In the genomic region with DNA sequence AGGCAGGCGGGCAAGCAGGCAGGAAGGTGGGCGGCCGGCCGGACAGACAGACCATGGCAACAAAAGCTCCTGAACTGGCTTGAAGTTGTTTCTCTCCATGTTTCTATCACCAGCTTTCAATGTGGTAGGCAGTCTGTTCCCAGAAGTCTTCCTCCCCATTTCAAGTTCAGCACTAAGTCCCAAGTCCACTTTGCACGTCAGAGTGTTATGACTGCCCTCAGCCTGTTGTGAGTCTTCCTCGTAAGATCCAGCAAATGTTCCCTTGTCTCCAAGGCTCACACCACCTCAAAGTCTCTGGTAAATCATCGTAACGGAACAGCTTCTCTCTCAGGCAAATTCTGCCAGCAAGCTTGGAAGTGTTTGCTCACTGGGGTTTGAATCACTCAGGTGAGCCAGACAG, we compare ENCODE assay signal across 30 mouse cellular contexts. TPM values are rescaled to one million over a fixed set of nuclear protein-coding genes. Genes with fewer than 3 reads are reported as not detected.
DNase-seq lines count a peak whose midpoint lies in the region; ATAC-seq and TF ChIP-seq lines count a peak whose summit lies in the region.
"Had no signal": no experiment of that assay in that cellular context is flagged by ENCODE, and none has a peak within 500 bp of the region (broad histone marks: within the 10 kb centered on the region; RNA-seq: fewer than 3 reads in every experiment).

No protein-coding gene starts in this region.

- H3K4me1 ChIP-seq in hindbrain, embryonic 10.5 days (replicated peaks): peaks cover 26% of the 10 kb centered on the region
- H3K4me1 ChIP-seq in hindbrain, embryonic 12.5 days: peaks cover 25% of the 10 kb centered on the region
- peaks cover 21% of the 10 kb centered on the region for H3K4me1 ChIP-seq in liver, adult 2 months (ENCODE audit: control insufficient read depth, insufficient read depth, low read length)
- H3K4me1 ChIP-seq in liver, embryonic 11.5 days (replicated peaks; ENCODE audit: control insufficient read depth, insufficient read depth, low read length): peaks cover 5% of the 10 kb centered on the region; the same call in 1 of the 2 replicates
- peaks cover 68% of the 10 kb centered on the region for H3K4me1 ChIP-seq in E14TG2a.4 (replicated peaks; ENCODE audit: low read depth, low read length)
- peaks cover 18% of the 10 kb centered on the region for H3K4me1 ChIP-seq in intestine, embryonic 15.5 days (replicated peaks)

- peak overlapping the region; percentile 12; the same call in 1 of the 2 replicates for H3K27ac ChIP-seq in hindbrain, embryonic 10.5 days
- no peak overlapping the region for H3K27ac ChIP-seq in hindbrain, embryonic 12.5 days
- H3K27ac ChIP-seq in liver, adult 2 months (replicated peaks; ENCODE audit: insufficient read depth, low read depth, low read length): peak overlapping the region; percentile 33
- H3K27ac ChIP-seq in liver, embryonic 11.5 days (ENCODE audit: low read depth, low read length): no peak overlapping the region
- H3K27ac ChIP-seq in intestine, embryonic 15.5 days: 0 out of 2 replicates have a peak overlapping the region, but pooled peaks have one; percentile 30
- H3K27ac ChIP-seq: embryonic facial prominence, embryonic 15.5 days; hindbrain, postnatal 0 days; limb, embryonic 15.5 days; liver, embryonic 15.5 days; macrophage; midbrain, embryonic 15.5 days; neural tube, embryonic 15.5 days had no signal

- H3K79me2 ChIP-seq in liver, adult 2 months (ENCODE audit: control insufficient read depth, insufficient read depth, low read length): peaks cover 5% of the 10 kb centered on the region; the same call in 1 of the 2 replicates

- H3K9me3 ChIP-seq in hindbrain, embryonic 10.5 days: no peaks in the 10 kb centered on the region
- no peaks in the 10 kb centered on the region for H3K9me3 ChIP-seq in hindbrain, embryonic 12.5 days (replicated peaks)
- H3K9me3 ChIP-seq in liver, embryonic 11.5 days (ENCODE audit: control insufficient read depth, low read length): no peaks in the 10 kb centered on the region
- H3K9me3 ChIP-seq in E14TG2a.4 (ENCODE audit: low read length): no peaks in the 10 kb centered on the region
- H3K9me3 ChIP-seq in intestine, embryonic 15.5 days: no peaks in the 10 kb centered on the region
- H3K9me3 ChIP-seq: embryonic facial prominence, embryonic 15.5 days; limb, embryonic 15.5 days; liver, embryonic 15.5 days; midbrain, embryonic 15.5 days; neural tube, embryonic 15.5 days had no signal

- H3K36me3 ChIP-seq in hindbrain, embryonic 10.5 days: peaks cover 11% of the 10 kb centered on the region; the same call in 1 of the 2 replicates
- 0 out of 2 replicates have a peak, but pooled peaks cover 9% of the 10 kb centered on the region for H3K36me3 ChIP-seq in hindbrain, embryonic 12.5 days
- no peaks in the 10 kb centered on the region for H3K36me3 ChIP-seq in liver, adult 2 months (ENCODE audit: control insufficient read depth, insufficient read depth, low read length)
- no peaks in the 10 kb centered on the region for H3K36me3 ChIP-seq in liver, embryonic 11.5 days (ENCODE audit: control insufficient read depth, insufficient read depth, low read length)
- H3K36me3 ChIP-seq in E14TG2a.4 (ENCODE audit: insufficient read depth, low read length): peaks cover 16% of the 10 kb centered on the region
- peaks cover 11% of the 10 kb centered on the region; the same call in 1 of the 2 replicates for H3K36me3 ChIP-seq in intestine, embryonic 15.5 days
- H3K36me3 ChIP-seq: liver, embryonic 15.5 days; midbrain, embryonic 15.5 days had no signal

- H3K4me3 ChIP-seq in hindbrain, embryonic 10.5 days: no peak overlapping the region
- H3K4me3 ChIP-seq in hindbrain, embryonic 12.5 days: no peak overlapping the region
- H3K4me3 ChIP-seq in liver, adult 2 months (ENCODE audit: insufficient read depth, low read depth, low read length): no peak overlapping the region
- no peak overlapping the region for H3K4me3 ChIP-seq in liver, embryonic 11.5 days (ENCODE audit: low read depth, low read length)
- peak overlapping the region; percentile 57 for H3K4me3 ChIP-seq in E14TG2a.4 (replicated peaks; ENCODE audit: low read length)
- H3K4me3 ChIP-seq in intestine, embryonic 15.5 days (replicated peaks): no peak overlapping the region
- H3K4me3 ChIP-seq: embryonic facial prominence, embryonic 15.5 days; limb, embryonic 15.5 days; liver, embryonic 15.5 days; midbrain, embryonic 15.5 days; neural tube, embryonic 15.5 days had no signal

- TF ChIP-seq CTCF in liver, adult 2 months (IDR thresholded peaks at IDR 0.05; ENCODE audit: low read depth, low read length): no peak
- no peak for TF ChIP-seq CTCF in E14TG2a.4 (conservative IDR thresholded peaks at IDR 0.05; ENCODE audit: low read length)

- TF ChIP-seq POLR2A in liver, adult 2 months (IDR thresholded peaks at IDR 0.05; ENCODE audit: extremely low read depth, insufficient read depth, low read length): no peak

- no peak for DNase-seq in hindbrain, embryonic 10.5 days (ENCODE audit: low spot score)
- peak; percentile 75 for DNase-seq in liver, adult 2 months (ENCODE audit: extremely low read depth, low read depth, low spot score)
- DNase-seq in liver, embryonic 11.5 days (ENCODE audit: low spot score): no peak
- DNase-seq in urinary bladder, adult 18-20 months (ENCODE audit: low spot score in 2 of 2): no peak
- no peak for DNase-seq in right cerebral cortex, adult 2 months (ENCODE audit: low spot score in 2 of 2)
- DNase-seq: adrenal gland, adult 2 months; adrenal gland, postnatal 36 days; cerebellum, adult 2 months; cerebellum, postnatal 14 days; heart, postnatal 14 days; kidney, postnatal 4 days; layer of hippocampus, postnatal 36 days; left cerebral cortex, postnatal 4 days; retina, postnatal 1 day; right cerebral cortex, postnatal 25 days; spleen, adult 18-20 months; thymus, adult 2 months; thymus, postnatal 36 days had no signal

- ATAC-seq in hindbrain, embryonic 12.5 days (ENCODE audit: low FRiP score): no peak
- ATAC-seq in liver, embryonic 11.5 days (replicated peaks; ENCODE audit: low FRiP score): no peak
- ATAC-seq in intestine, embryonic 15.5 days: no peak
- ATAC-seq: forebrain, embryonic 14.5 days; hindbrain, postnatal 0 days; lung, postnatal 0 days; midbrain, embryonic 15.5 days had no signal

- H3K27me3 ChIP-seq in hindbrain, embryonic 10.5 days (ENCODE audit: insufficient read depth, poor library complexity, severe bottlenecking): no peaks in the 10 kb centered on the region
- H3K27me3 ChIP-seq in hindbrain, embryonic 12.5 days: no peaks in the 10 kb centered on the region
- no peaks in the 10 kb centered on the region for H3K27me3 ChIP-seq in liver, adult 2 months (ENCODE audit: control insufficient read depth, insufficient read depth, low read length)
- no peaks in the 10 kb centered on the region for H3K27me3 ChIP-seq in liver, embryonic 11.5 days (replicated peaks; ENCODE audit: control insufficient read depth, insufficient read depth, low read length)
- H3K27me3 ChIP-seq in E14TG2a.4 (ENCODE audit: insufficient read depth, low read length): 0 out of 2 replicates have a peak, but pooled peaks cover 2% of the 10 kb centered on the region
- H3K27me3 ChIP-seq in intestine, embryonic 15.5 days (replicated peaks): no peaks in the 10 kb centered on the region
- H3K27me3 ChIP-seq: embryonic facial prominence, embryonic 15.5 days; limb, embryonic 15.5 days; liver, embryonic 15.5 days; midbrain, embryonic 15.5 days; neural tube, embryonic 15.5 days had no signal

- 93% methylated on average over 8 of the region's 8 CpGs for WGBS in hindbrain, embryonic 10.5 days
- WGBS in hindbrain, embryonic 12.5 days: 90% methylated on average over 8 of the region's 8 CpGs
- WGBS in liver, adult 2 months: 70% methylated on average over 8 of the region's 8 CpGs
- WGBS in liver, embryonic 11.5 days: 84% methylated on average over 8 of the region's 8 CpGs
- whole genome bisulfite sequencing in intestine, embryonic 15.5 days: 85% methylated on average over 8 of the region's 8 CpGs

- no peak overlapping the region for H3K4me2 ChIP-seq in hindbrain, embryonic 12.5 days (replicated peaks)
- no peak overlapping the region for H3K4me2 ChIP-seq in liver, embryonic 11.5 days
- no peak overlapping the region for H3K4me2 ChIP-seq in intestine, embryonic 15.5 days (replicated peaks)
- H3K4me2 ChIP-seq: embryonic facial prominence, embryonic 15.5 days; limb, embryonic 15.5 days; liver, embryonic 15.5 days; midbrain, embryonic 15.5 days; neural tube, embryonic 15.5 days had no signal

- H3K9ac ChIP-seq in hindbrain, embryonic 12.5 days: no peak overlapping the region
- no peak overlapping the region for H3K9ac ChIP-seq in liver, adult 2 months (ENCODE audit: low read depth, low read length)
- no peak overlapping the region for H3K9ac ChIP-seq in liver, embryonic 11.5 days (ENCODE audit: low read depth, low read length)
- H3K9ac ChIP-seq in intestine, embryonic 15.5 days: no peak overlapping the region
- H3K9ac ChIP-seq: embryonic facial prominence, embryonic 15.5 days; limb, embryonic 15.5 days; liver, embryonic 15.5 days; midbrain, embryonic 15.5 days; neural tube, embryonic 15.5 days had no signal

RNA-seq across cellular contexts. Expression of gene Traf3ip2, which starts 3.9 kb away (rescaled TPM):
- polyA plus RNA-seq in hindbrain, embryonic 10.5 days (2016; fragmentation: Nextera tagmentation; extraction: Ambion mirVana): 8.3 and 8.8 TPM in 2 replicates
- polyA plus RNA-seq in hindbrain, embryonic 12.5 days (2016; fragmentation: Nextera tagmentation; extraction: Ambion mirVana): 5.8 and 7.0 TPM in 2 replicates
- 0.74 and 1.8 TPM in 2 replicates for total RNA-seq in liver, adult 2 months (2014; rRNA removed)
- 3.4 and 4.4 TPM in 2 replicates for polyA plus RNA-seq in liver, adult 2 months (2012; rRNA removed)
- 5.2 and 6.6 TPM in 2 replicates for polyA plus RNA-seq in liver, embryonic 11.5 days (2014; fragmentation: Nextera tagmentation; extraction: Ambion mirVana)
- polyA plus RNA-seq in intestine, embryonic 15.5 days (2015; fragmentation: Nextera tagmentation; extraction: Ambion mirVana): 25.8 and 29.4 TPM in 2 replicates

Comparison
In these comparisons a context has a peak if more than half of its experiments do, and no peak if none do; other contexts are left out.
1. H3K27ac ChIP-seq: peak in hindbrain, embryonic 10.5 days (single experiment), liver, adult 2 months (single experiment) and intestine, embryonic 15.5 days (single experiment); none in hindbrain, embryonic 12.5 days (single experiment) and liver, embryonic 11.5 days (single experiment).